Mouse (Mus musculus): Measurements from ENCODE around the gene B4galt5. TPM values are rescaled to one million over a fixed set of nuclear protein-coding genes. Genes with fewer than 3 reads are reported as not detected.
A peak's percentile ranks its signal among the peaks of the same experiment; 100 is the strongest.

B4galt5 gene
- polyA plus RNA-seq, 1 experiment = 70.0 TPM

GRCm38 (mm10) chr2:167250003-167250735 is 98.8 kb downstream of the B4galt5 start:
- H3ac ChIP-seq (ENCODE audit: control insufficient read depth, insufficient read length) = no peak overlapping the region
- no peak overlapping the region for H3K4me3 ChIP-seq
- H3K36me3 ChIP-seq (ENCODE audit: control insufficient read depth, insufficient read depth) = no peaks in the 10 kb centered on the region
- peak overlapping the region; percentile 24 for H3K4me2 ChIP-seq (ENCODE audit: low read depth)
- no peaks in the 10 kb centered on the region for H3K27me3 ChIP-seq (ENCODE audit: control insufficient read depth, insufficient read depth, insufficient read length)
- no peaks in the 10 kb centered on the region for H3K79me2 ChIP-seq (ENCODE audit: control insufficient read depth, insufficient read depth)
- TF ChIP-seq POLR2AphosphoS2 (IDR thresholded peaks at IDR 0.05; ENCODE audit: insufficient read length, low read depth) = no peak
- no peak for TF ChIP-seq E2F4 (IDR thresholded peaks at IDR 0.05; ENCODE audit: insufficient read depth)
- no peak for TF ChIP-seq POLR2A (IDR thresholded peaks at IDR 0.05; ENCODE audit: insufficient read length, low read depth)
- no peak for TF ChIP-seq USF1 (IDR thresholded peaks at IDR 0.05; ENCODE audit: low read depth)
- no peak for TF ChIP-seq CEBPB (IDR thresholded peaks at IDR 0.05; ENCODE audit: insufficient read depth, poor library complexity, severe bottlenecking)
- peak in 1 of 3 experiments; percentile 5 for TF ChIP-seq MYOG (IDR thresholded peaks at IDR 0.05; ENCODE audit: control insufficient read depth in 1 of 3, insufficient read depth in 1 of 3, insufficient read length in 2 of 3, low read depth in 2 of 3)
- TF ChIP-seq SRF (IDR thresholded peaks at IDR 0.05; ENCODE audit: control insufficient read depth, insufficient read length, low read depth) = no peak
- TF ChIP-seq MYOD1 (IDR thresholded peaks at IDR 0.05; ENCODE audit: control insufficient read depth in 1 of 3, insufficient read length in 2 of 3, low read depth in 2 of 3) = peak in 2 of 3 experiments; percentile 60 to 72
- no peak for TF ChIP-seq REST (IDR thresholded peaks at IDR 0.05; ENCODE audit: insufficient read depth, insufficient read length)
- TF ChIP-seq TCF12 (IDR thresholded peaks at IDR 0.05; ENCODE audit: insufficient read depth, poor library complexity, severe bottlenecking) = no peak
- no peak for TF ChIP-seq MAX (IDR thresholded peaks at IDR 0.05; ENCODE audit: low read depth)
- TF ChIP-seq TCF3 (IDR thresholded peaks at IDR 0.05; ENCODE audit: insufficient read length, low read depth) = no peak

- H3ac ChIP-seq (ENCODE audit: control insufficient read depth, insufficient read length) = no peak overlapping the region
- no peaks in the 10 kb centered on the region for H3K36me3 ChIP-seq (ENCODE audit: control insufficient read depth, insufficient read depth)
- no peak overlapping the region for H3K4me3 ChIP-seq
- no peaks in the 10 kb centered on the region for H3K27me3 ChIP-seq (ENCODE audit: control insufficient read depth, insufficient read depth, insufficient read length)
- no peak overlapping the region for H3K4me2 ChIP-seq (ENCODE audit: low read depth)
- H3K79me2 ChIP-seq (ENCODE audit: control insufficient read depth, insufficient read depth) = no peaks in the 10 kb centered on the region
- TF ChIP-seq TCF12 (IDR thresholded peaks at IDR 0.05; ENCODE audit: insufficient read depth, poor library complexity, severe bottlenecking) (no peak), MYOG (IDR thresholded peaks at IDR 0.05; ENCODE audit: control insufficient read depth in 1 of 3, insufficient read depth in 1 of 3, insufficient read length in 2 of 3, low read depth in 2 of 3) (no peak), CEBPB (IDR thresholded peaks at IDR 0.05; ENCODE audit: insufficient read depth, poor library complexity, severe bottlenecking) (no peak), MAX (IDR thresholded peaks at IDR 0.05; ENCODE audit: low read depth) (no peak), REST (IDR thresholded peaks at IDR 0.05; ENCODE audit: insufficient read depth, insufficient read length) (no peak), SRF (IDR thresholded peaks at IDR 0.05; ENCODE audit: control insufficient read depth, insufficient read length, low read depth) (no peak), MYOD1 (IDR thresholded peaks at IDR 0.05; ENCODE audit: control insufficient read depth in 1 of 3, insufficient read length in 2 of 3, low read depth in 2 of 3) (no peak), TCF3 (IDR thresholded peaks at IDR 0.05; ENCODE audit: insufficient read length, low read depth) (no peak), POLR2AphosphoS2 (IDR thresholded peaks at IDR 0.05; ENCODE audit: insufficient read length, low read depth) (no peak), E2F4 (IDR thresholded peaks at IDR 0.05; ENCODE audit: insufficient read depth) (no peak), USF1 (IDR thresholded peaks at IDR 0.05; ENCODE audit: low read depth) (no peak), POLR2A (IDR thresholded peaks at IDR 0.05; ENCODE audit: insufficient read length, low read depth) (no peak)
These were observed 99.4 kb downstream of the B4galt5 start for GRCm38 (mm10) chr2:167249591-167249990.

Other genes with a start within 250 kb of the B4galt5 start
- gene Kcnb1, start 159.0 kb downstream of the B4galt5 start, polyA plus RNA-seq (2012; fragmentation: generic; extraction: Trizol) = 0.42 TPM
- 116 TPM for gene Ptgis, start 108.6 kb downstream of the B4galt5 start, polyA plus RNA-seq (2012; fragmentation: generic; extraction: Trizol)
- 26.4 TPM for gene Slc9a8, start 72.5 kb upstream of the B4galt5 start, polyA plus RNA-seq (2012; fragmentation: generic; extraction: Trizol)
- 40.9 TPM for gene Rnf114, start 143.5 kb upstream of the B4galt5 start, polyA plus RNA-seq (2012; fragmentation: generic; extraction: Trizol)
- gene Spata2, start 143.7 kb upstream of the B4galt5 start, polyA plus RNA-seq (2012; fragmentation: generic; extraction: Trizol) = 30.5 TPM
- 48.5 TPM for gene Snai1, start 189.0 kb upstream of the B4galt5 start, polyA plus RNA-seq (2012; fragmentation: generic; extraction: Trizol)

All from myocyte (in vitro differentiated cells).